Mouse (Mus musculus) limb, embryonic 11.5 days (tissue): ENCODE measurements around the gene Gnb3. TPM values are rescaled to one million over a fixed set of nuclear protein-coding genes. Genes with fewer than 3 reads are reported as not detected.

Source experiments
- ATAC-seq: fragments of 200-750 bp; cut with Nextera tagmentation; 2 replicates; pipeline ENCODE4 v1.8.0; 2017; ENCODE audit warnings: low read depth; ENCODE audit not compliant: insufficient number of reproducible peaks, low FRiP score, low TSS enrichment
- DNase-seq: peaks from one replicate; pipeline ENCODE4 v3.0.0-alpha.2; 2015; ENCODE audit warnings: low spot score
- H3K27ac ChIP-seq: fragments of 300-500 bp; sonication (generic); replicated peaks from 2 replicates; pipeline ENCODE4 v1.5.1; 2014; ENCODE audit warnings: low read depth, mild to moderate bottlenecking, low read length
- H3K27me3 ChIP-seq: fragments of 300-500 bp; sonication (generic); 2 replicates; pipeline ENCODE4 v1.6.1; 2014; ENCODE audit warnings: mild to moderate bottlenecking, low read length, mixed read lengths; ENCODE audit not compliant: control insufficient read depth, insufficient read depth
- H3K36me3 ChIP-seq: fragments of 300-500 bp; sonication (generic); 2 replicates; pipeline ENCODE4 v1.6.1; 2014; ENCODE audit warnings: mild to moderate bottlenecking, low read length, moderate library complexity, mixed read lengths; ENCODE audit not compliant: control insufficient read depth, insufficient read depth
- H3K4me1 ChIP-seq: fragments of 300-500 bp; sonication (generic); 2 replicates; pipeline ENCODE4 v1.6.1; 2014; ENCODE audit warnings: low read length, mixed read lengths; ENCODE audit not compliant: control insufficient read depth, insufficient read depth
- H3K4me2 ChIP-seq: fragments of 300-500 bp; sonication (generic); 2 replicates; pipeline ENCODE4 v1.6.1; 2014; ENCODE audit warnings: low read depth, mild to moderate bottlenecking, moderate library complexity; ENCODE audit not compliant: severe bottlenecking
- H3K4me3 ChIP-seq: fragments of 300-500 bp; sonication (generic); 2 replicates; pipeline ENCODE4 v1.5.1; 2014; ENCODE audit warnings: low read depth, low read length
- H3K9ac ChIP-seq: fragments of 300-500 bp; sonication (generic); 2 replicates; pipeline ENCODE4 v1.6.1; 2014; ENCODE audit warnings: mild to moderate bottlenecking, low read length
- H3K9me3 ChIP-seq: fragments of 300-500 bp; sonication (generic); 2 replicates; pipeline ENCODE4 v1.6.1; 2016; ENCODE audit warnings: low read length; ENCODE audit not compliant: control insufficient read depth
- WGBS: fragments of 180-500 bp; shearing (Covaris S2); extraction: QIAGEN DNeasy Blood & Tissue Kit; methylation state at CpG from one replicate; pipeline ENCODE4 v1.1.7; 2014; 5-methylcytosine and 5-hydroxymethylcytosine counted together
- polyA plus RNA-seq: library from polyadenylated mRNA; unstranded; fragments of >200 nt; fragmentation: Nextera tagmentation; extraction: Ambion mirVana; gene quantifications from 2 replicates; pipeline ENCODE4 v1.2.1, GENCODE M21; 2014

The Gnb3 gene
- polyA plus RNA-seq, 1 experiment from 2014 or later, result 0.43 TPM

DNA sequence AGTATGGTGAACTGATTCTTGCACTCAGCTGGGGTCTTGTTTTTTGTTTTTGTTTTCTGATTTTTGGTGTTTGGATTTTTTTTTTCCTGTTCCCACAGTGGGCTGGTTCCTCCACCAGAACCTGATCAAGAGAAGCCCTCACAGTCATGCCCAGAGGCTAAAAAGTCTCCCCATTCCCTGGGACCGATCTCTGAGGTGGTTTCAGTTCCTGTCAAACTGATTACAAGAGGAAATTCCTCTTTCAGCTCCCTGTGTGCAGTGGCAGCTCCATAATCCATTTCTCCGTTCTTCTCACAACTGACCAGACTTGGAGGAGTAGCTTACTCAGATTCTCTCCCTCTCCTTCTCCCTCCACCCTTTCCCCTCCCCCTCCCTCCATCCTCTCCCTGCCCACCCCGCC is 34.3 kb upstream of the Gnb3 start:
- H3K4me1 ChIP-seq, result no peaks in the 10 kb centered on the region

DNA sequence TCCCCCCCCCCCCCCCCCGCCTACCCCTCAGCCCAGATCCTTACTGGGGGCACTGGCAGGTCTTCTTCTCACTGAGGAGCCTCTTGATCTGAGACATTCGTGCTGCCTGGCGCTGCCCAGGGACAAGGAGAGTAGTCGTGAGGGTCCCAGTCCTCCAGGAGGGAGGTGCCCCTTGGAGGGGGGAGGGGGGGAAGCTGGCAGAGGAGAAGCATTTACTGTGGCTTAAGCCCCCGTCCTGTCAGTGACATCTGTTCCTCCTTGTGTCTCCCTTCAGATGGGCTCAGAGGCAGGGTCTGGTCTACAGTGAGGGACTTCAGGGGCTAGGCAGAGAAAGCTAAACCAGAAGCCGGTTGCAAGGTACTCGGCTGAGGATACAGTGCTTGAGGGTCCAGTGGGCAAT is 26.5 kb upstream of the Gnb3 start:
- no peak for DNase-seq
- Histone ChIP-seq H3K27me3 (peaks cover 4% of the 10 kb centered on the region; the same call in 1 of the 2 replicates), H3K9me3 (no peaks in the 10 kb centered on the region), H3K27ac (no peak overlapping the region), H3K9ac (peak overlapping the region; percentile 4; the same call in 1 of the 2 replicates), H3K36me3 (no peaks in the 10 kb centered on the region), H3K4me3 (no peak overlapping the region), H3K4me2 (no peak overlapping the region), H3K4me1 (peaks cover 20% of the 10 kb centered on the region)
- no peak for ATAC-seq
- 49% methylated on average over 6 of the region's 7 CpGs for WGBS

More for the DNA sequence above, 34.3 kb upstream of the Gnb3 start:
- no peak for DNase-seq
- Histone ChIP-seq H3K27me3 (no peaks in the 10 kb centered on the region), H3K4me2 (no peak overlapping the region), H3K27ac (no peak overlapping the region), H3K4me3 (no peak overlapping the region), H3K9ac (no peak overlapping the region), H3K9me3 (no peaks in the 10 kb centered on the region), H3K36me3 (no peaks in the 10 kb centered on the region)
- no peak for ATAC-seq
- WGBS, result 60% methylated on average over 2 of the region's 3 CpGs

DNA sequence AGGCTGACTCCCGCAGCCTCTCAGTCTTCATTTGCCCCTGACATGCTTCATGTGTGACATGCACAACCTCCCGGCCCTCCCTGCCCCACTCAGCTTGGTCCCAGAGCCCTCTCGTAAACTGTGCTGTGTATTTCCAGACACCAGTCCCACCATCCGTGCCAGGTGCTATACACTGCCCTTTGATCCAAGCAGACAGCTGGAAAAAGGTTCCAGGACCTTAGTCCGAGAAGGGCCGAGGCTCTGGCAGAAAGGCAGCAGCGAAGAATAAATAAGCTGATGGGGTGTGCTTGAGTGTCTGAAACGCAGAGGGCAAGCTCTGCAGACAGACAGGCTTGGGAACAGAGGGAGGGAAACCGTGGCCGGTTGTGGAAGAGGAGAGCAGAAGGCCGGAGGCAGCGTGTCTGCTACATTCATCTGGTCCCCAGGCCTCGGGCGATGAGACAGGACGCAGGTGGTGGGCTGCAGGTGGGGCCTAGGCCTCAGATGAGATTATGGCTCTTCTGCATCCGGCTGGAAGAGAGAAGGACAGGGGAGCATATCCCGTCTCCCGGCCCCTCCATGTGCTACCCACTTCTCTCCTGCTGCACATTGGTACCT is 25.8 kb upstream of the Gnb3 start:
- WGBS, result 47% methylated on average over 17 of the region's 18 CpGs
- Histone ChIP-seq H3K9ac (no peak overlapping the region), H3K4me1 (peaks cover 24% of the 10 kb centered on the region), H3K27ac (peak overlapping the region; percentile 40; the same call in 1 of the 2 replicates), H3K4me3 (no peak overlapping the region), H3K36me3 (no peaks in the 10 kb centered on the region), H3K4me2 (no peak overlapping the region), H3K27me3 (peaks cover 4% of the 10 kb centered on the region; the same call in 1 of the 2 replicates), H3K9me3 (no peaks in the 10 kb centered on the region)
- DNase-seq (peak; percentile 51), ATAC-seq (no peak)

GRCm38 (mm10) chr6:124863658-124864298 is 23.7 kb upstream of the Gnb3 start, which contains the start of gene Gpr162:
Gene Gpr162 (minus strand): TSS chr6:124863983.
- peaks cover 28% of the 10 kb centered on the region for H3K4me1 ChIP-seq
- 1% methylated on average over 38 of the region's 43 CpGs for WGBS
- H3K9me3 ChIP-seq, result no peaks in the 10 kb centered on the region
- H3K4me3 ChIP-seq, result peak within 1 kb of the TSS; percentile 45
- DNase-seq (peak; percentile 80), ATAC-seq (peak; percentile 37)
- peak within 1 kb of the TSS; percentile 88 for H3K4me2 ChIP-seq
- H3K27me3 ChIP-seq, result peaks cover 4% of the 10 kb centered on the region; the same call in 1 of the 2 replicates
- H3K27ac ChIP-seq, result 0 out of 2 replicates have a peak within 1 kb of the TSS, but pooled peaks have one; percentile 0
- H3K36me3 ChIP-seq, result no peaks in the 10 kb centered on the region
- H3K9ac ChIP-seq, result peak within 1 kb of the TSS; percentile 60

GRCm38 (mm10) chr6:124863125-124863657 is 23.1 kb upstream of the Gnb3 start:
- no peak for DNase-seq
- Histone ChIP-seq H3K27me3 (peaks cover 4% of the 10 kb centered on the region; the same call in 1 of the 2 replicates), H3K4me3 (peak overlapping the region; percentile 45), H3K4me1 (peaks cover 34% of the 10 kb centered on the region), H3K36me3 (no peaks in the 10 kb centered on the region), H3K27ac (no peak overlapping the region), H3K9ac (peak overlapping the region; percentile 60), H3K4me2 (peak overlapping the region; percentile 88), H3K9me3 (no peaks in the 10 kb centered on the region)
- peak; percentile 14 for ATAC-seq
- 0% methylated on average over 9 of the region's 16 CpGs for WGBS

DNA sequence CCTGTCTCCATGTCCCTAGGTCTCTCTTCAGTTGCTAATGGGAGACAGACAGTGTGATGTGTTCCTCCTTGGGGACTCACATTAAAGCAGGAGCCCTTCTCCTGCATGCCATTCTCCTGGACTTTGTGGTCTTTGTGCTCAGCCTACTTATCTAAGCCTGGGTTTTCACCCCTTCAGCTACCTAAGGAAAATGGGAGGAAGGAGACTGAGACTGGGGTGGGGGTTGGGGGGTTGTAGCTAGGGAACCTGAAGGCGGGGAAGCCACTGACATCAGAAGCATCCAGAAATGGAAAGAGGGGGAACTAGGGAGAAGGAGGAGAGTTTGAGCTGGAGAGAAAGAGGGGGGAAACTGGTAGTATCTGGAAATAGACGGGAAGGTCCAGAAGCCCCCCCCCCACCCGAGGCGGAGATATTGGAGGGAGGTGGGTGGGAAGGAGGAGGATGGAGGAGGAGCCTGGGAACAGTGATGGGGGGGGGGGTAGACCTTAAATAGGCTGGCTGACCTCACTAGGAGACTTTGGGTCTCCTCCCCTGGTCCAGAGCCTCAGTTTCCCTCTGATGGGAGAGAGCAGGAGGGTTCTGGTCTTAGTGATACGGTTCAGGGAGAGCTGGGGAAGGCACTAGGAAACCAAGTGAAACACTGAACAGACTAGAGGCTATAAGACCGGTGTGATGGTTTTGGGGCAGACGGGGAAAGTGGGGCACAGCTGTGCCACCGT is 22.5 kb upstream of the Gnb3 start:
- no peak for ATAC-seq
- peak overlapping the region; percentile 35; the same call in 1 of the 2 replicates for H3K9ac ChIP-seq
- peaks cover 37% of the 10 kb centered on the region for H3K4me1 ChIP-seq
- peak overlapping the region; percentile 88; the same call in 1 of the 2 replicates for H3K4me2 ChIP-seq
- H3K27ac ChIP-seq, result no peak overlapping the region
- H3K4me3 ChIP-seq, result no peak overlapping the region
- no peak for DNase-seq
- peaks cover 4% of the 10 kb centered on the region; the same call in 1 of the 2 replicates for H3K27me3 ChIP-seq
- 12% methylated on average over 8 of the region's 8 CpGs for WGBS
- no peaks in the 10 kb centered on the region for H3K9me3 ChIP-seq
- no peaks in the 10 kb centered on the region for H3K36me3 ChIP-seq

- Histone ChIP-seq H3K27me3 (peaks cover 4% of the 10 kb centered on the region; the same call in 1 of the 2 replicates), H3K36me3 (no peaks in the 10 kb centered on the region), H3K27ac (no peak overlapping the region), H3K4me3 (no peak overlapping the region), H3K9me3 (no peaks in the 10 kb centered on the region), H3K9ac (peak overlapping the region; percentile 23; the same call in 1 of the 2 replicates), H3K4me1 (peaks cover 37% of the 10 kb centered on the region), H3K4me2 (no peak overlapping the region)
- WGBS, result 36% methylated on average over 3 of the region's 3 CpGs
- no peak for ATAC-seq
- no peak for DNase-seq
Measured at GRCm38 (mm10) chr6:124861802-124862201, 21.7 kb upstream of the Gnb3 start.

GRCm38 (mm10) chr6:124861266-124861665 is 21.2 kb upstream of the Gnb3 start:
- Histone ChIP-seq H3K27ac (no peak overlapping the region), H3K4me2 (no peak overlapping the region), H3K9me3 (no peaks in the 10 kb centered on the region), H3K4me3 (no peak overlapping the region), H3K4me1 (peaks cover 38% of the 10 kb centered on the region), H3K9ac (no peak overlapping the region), H3K36me3 (no peaks in the 10 kb centered on the region), H3K27me3 (peaks cover 4% of the 10 kb centered on the region; the same call in 1 of the 2 replicates)
- no peak for ATAC-seq
- WGBS, result 79% methylated on average over 19 of the region's 19 CpGs
- DNase-seq, result no peak
